28 mouse cellular contexts compared by ENCODE assay signal in genomic region chr14:61394745-61395144, GRCm38 (mm10). TPM values are rescaled to one million over a fixed set of nuclear protein-coding genes. Genes with fewer than 3 reads are reported as not detected.
DNase-seq lines count a peak whose midpoint lies in the region; TF ChIP-seq lines count a peak whose summit lies in the region.
"Had no signal": no experiment of that assay in that cellular context is flagged by ENCODE, and none has a peak within 500 bp of the region (broad histone marks: within the 10 kb centered on the region; RNA-seq: fewer than 3 reads in every experiment).

No protein-coding gene starts in this region.

- DNase-seq in gastrocnemius, adult 18-20 months (ENCODE audit: low spot score), result peak; percentile 25
- no peak for DNase-seq in gastrocnemius, postnatal 25 days
- peak; percentile 4 to 9 for DNase-seq in left cerebral cortex, adult 18-20 months (ENCODE audit: low spot score in 2 of 2)
- no peak for DNase-seq in left cerebral cortex, adult 8-10 months (ENCODE audit: low spot score in 2 of 2)
- DNase-seq in skeletal muscle tissue, adult 2 months (ENCODE audit: low read depth, low spot score), result peak; percentile 38
- no peak for DNase-seq in B cell, adult 2 months
- DNase-seq: adrenal gland, adult 2 months; adrenal gland, postnatal 14 days; cerebellum, adult 11 months; cerebellum, adult 2 months; cerebellum, postnatal 10 days; cerebellum, postnatal 36 days; embryo, embryonic 11 days; gastrocnemius, postnatal 14 days; heart, adult 18-20 months; heart, postnatal 10 days; heart, postnatal 36 days had no signal

- H3K4me3 ChIP-seq in bone marrow macrophage, adult 2 months (ENCODE audit: insufficient read depth, low read length), result no peak overlapping the region
- H3K4me3 ChIP-seq: embryonic facial prominence, embryonic 10.5 days; embryonic facial prominence, embryonic 13.5 days; erythroblast, embryonic 14.5 days; forebrain, embryonic 12.5 days; forebrain, embryonic 15.5 days; heart, embryonic 12.5 days; heart, embryonic 15.5 days; hindbrain, embryonic 10.5 days; hindbrain, embryonic 13.5 days; intestine, embryonic 15.5 days had no signal

- no peak for TF ChIP-seq POLR2A in bone marrow macrophage, adult 2 months (IDR thresholded peaks at IDR 0.05; ENCODE audit: borderline replicate concordance, low read depth, low read length)

- peaks cover 13% of the 10 kb centered on the region for H3K4me1 ChIP-seq in bone marrow macrophage, adult 2 months (ENCODE audit: control insufficient read depth, insufficient read depth, low read length)
- H3K4me1 ChIP-seq: embryonic facial prominence, embryonic 10.5 days; embryonic facial prominence, embryonic 13.5 days; forebrain, embryonic 12.5 days; forebrain, embryonic 15.5 days; hindbrain, embryonic 10.5 days; hindbrain, embryonic 13.5 days; intestine, embryonic 15.5 days had no signal

- H3K27ac ChIP-seq in bone marrow macrophage, adult 2 months (ENCODE audit: insufficient read depth, low read depth, low read length), result peak overlapping the region; percentile 19; the same call in 1 of the 2 replicates
- H3K27ac ChIP-seq: embryonic facial prominence, embryonic 10.5 days; embryonic facial prominence, embryonic 13.5 days; forebrain, embryonic 12.5 days; forebrain, embryonic 15.5 days; heart, embryonic 15.5 days; hindbrain, embryonic 10.5 days; hindbrain, embryonic 13.5 days; intestine, embryonic 15.5 days had no signal

- TF ChIP-seq CTCF in bone marrow macrophage, adult 2 months (IDR thresholded peaks at IDR 0.05; ENCODE audit: low read depth, low read length), result no peak

RNA-seq across cellular contexts. Expression of gene Ebpl, which starts 34.5 kb away (rescaled TPM):
- total RNA-seq in gastrocnemius, adult 18-20 months (2021), result 1 to 10 TPM; 1.1 to 1.3 TPM
- total RNA-seq in gastrocnemius, postnatal 25 days (2021), result 1 to 10 TPM in 1 of 2 experiments, under 1 TPM in 1; 0.84 to 1.4 TPM
- total RNA-seq in left cerebral cortex, adult 18-20 months (2021), result 1 to 10 TPM; 3.9 to 4.4 TPM
- 1 to 10 TPM; 3.4 to 5.1 (median 4.3) TPM for total RNA-seq in left cerebral cortex, adult 8-10 months (2022)
- 8.1 and 8.8 TPM in 2 replicates for polyA plus RNA-seq in bone marrow macrophage, adult 2 months (2012; ENCODE audit: insufficient read depth, insufficient read length, missing spikeins)

RNA-seq across cellular contexts. Expression of gene Kpna3, which starts 44.9 kb away (rescaled TPM):
- total RNA-seq in gastrocnemius, adult 18-20 months (2021), result 100 to 1,000 TPM; 122 TPM
- 10 to 100 TPM; 89.3 to 89.8 TPM for total RNA-seq in gastrocnemius, postnatal 25 days (2021)
- 10 to 100 TPM; 71.2 to 75.3 TPM for total RNA-seq in left cerebral cortex, adult 18-20 months (2021)
- total RNA-seq in left cerebral cortex, adult 8-10 months (2022), result 10 to 100 TPM; 68.2 to 76.2 (median 72.4) TPM
- polyA plus RNA-seq in bone marrow macrophage, adult 2 months (2012; ENCODE audit: insufficient read depth, insufficient read length, missing spikeins), result 35.1 and 35.8 TPM in 2 replicates

Comparison
In these comparisons a context has a peak if more than half of its experiments do, and no peak if none do; other contexts are left out.
1. DNase-seq: peak in gastrocnemius, adult 18-20 months (single experiment), left cerebral cortex, adult 18-20 months (2 of 2) and skeletal muscle tissue, adult 2 months (single experiment); none in gastrocnemius, postnatal 25 days (single experiment), left cerebral cortex, adult 8-10 months (0 of 2) and B cell, adult 2 months (0 of 2).